Mouse (Mus musculus) stomach, embryonic 15.5 days (tissue): Measurements from ENCODE around the gene Rab3il1. TPM values are rescaled to one million over a fixed set of nuclear protein-coding genes. Genes with fewer than 3 reads are reported as not detected.

Source experiments
- ATAC-seq: fragments of 200-750 bp; cut with Nextera tagmentation; 2 replicates; pipeline ENCODE4 v1.8.0; 2017; ENCODE audit warnings: low read depth, moderate number of reproducible peaks, moderate TSS enrichment; ENCODE audit not compliant: insufficient read depth, low FRiP score
- H3K27ac ChIP-seq: fragments of 300-500 bp; sonication (generic); 2 replicates; pipeline ENCODE4 v1.5.1; 2015; ENCODE audit warnings: mild to moderate bottlenecking, inconsistent platforms
- H3K27me3 ChIP-seq: fragments of 300-500 bp; sonication (generic); replicated peaks from 2 replicates; pipeline ENCODE4 v1.6.1; 2015; ENCODE audit warnings: inconsistent platforms
- H3K36me3 ChIP-seq: fragments of 300-500 bp; sonication (generic); 2 replicates; pipeline ENCODE4 v1.6.1; 2015; ENCODE audit warnings: inconsistent platforms
- H3K4me1 ChIP-seq: fragments of 300-500 bp; sonication (generic); 2 replicates; pipeline ENCODE4 v1.6.1; 2015; ENCODE audit warnings: inconsistent platforms
- H3K4me2 ChIP-seq: fragments of 300-500 bp; sonication (generic); 2 replicates; pipeline ENCODE4 v1.6.1; 2015; ENCODE audit warnings: mild to moderate bottlenecking, inconsistent platforms
- H3K4me3 ChIP-seq: fragments of 300-500 bp; sonication (generic); replicated peaks from 2 replicates; pipeline ENCODE4 v1.5.1; 2015; ENCODE audit warnings: inconsistent platforms
- H3K9ac ChIP-seq: fragments of 300-500 bp; sonication (generic); 2 replicates; pipeline ENCODE4 v1.6.1; 2015; ENCODE audit warnings: inconsistent platforms
- H3K9me3 ChIP-seq: fragments of 300-500 bp; sonication (generic); 2 replicates; pipeline ENCODE4 v1.6.1; 2016; ENCODE audit warnings: inconsistent platforms
- WGBS: fragments of 180-500 bp; shearing (Covaris S2); methylation state at CpG from one replicate; pipeline ENCODE4 v1.1.7; 2015; 5-methylcytosine and 5-hydroxymethylcytosine counted together
- polyA plus RNA-seq: library from polyadenylated mRNA; unstranded; fragments of >200 nt; fragmentation: Nextera tagmentation; extraction: Ambion mirVana; gene quantifications from 2 replicates; pipeline ENCODE4 v1.2.1, GENCODE M21; 2015

Rab3il1 gene
- polyA plus RNA-seq, 1 experiment from 2014 or later = 40.7 TPM

- Histone ChIP-seq H3K27me3 (no peaks in the 10 kb centered on the region), H3K4me1 (peaks cover 11% of the 10 kb centered on the region; the same call in 1 of the 2 replicates), H3K27ac (no peak overlapping the region), H3K9ac (no peak overlapping the region), H3K4me3 (no peak overlapping the region), H3K36me3 (no peaks in the 10 kb centered on the region), H3K9me3 (no peaks in the 10 kb centered on the region), H3K4me2 (no peak overlapping the region)
- 72% methylated on average over 12 of the region's 12 CpGs for WGBS
- no peak for ATAC-seq
Observed at GRCm38 (mm10) chr19:9997204-9998062, 4.0 kb upstream of the Rab3il1 start.

- Histone ChIP-seq H3K4me3 (no peak overlapping the region), H3K36me3 (no peaks in the 10 kb centered on the region), H3K4me2 (no peak overlapping the region), H3K27me3 (no peaks in the 10 kb centered on the region), H3K27ac (no peak overlapping the region), H3K9me3 (no peaks in the 10 kb centered on the region), H3K4me1 (peaks cover 6% of the 10 kb centered on the region; the same call in 1 of the 2 replicates), H3K9ac (no peak overlapping the region)
- WGBS = 65% methylated on average over 2 of the region's 2 CpGs
- ATAC-seq = no peak
Observed at GRCm38 (mm10) chr19:9998063-9998416, 3.4 kb upstream of the Rab3il1 start.

GRCm38 (mm10) chr19:9998736-9999486 lies 2.6 kb upstream of the Rab3il1 start:
- no peak overlapping the region for H3K4me2 ChIP-seq
- WGBS = 64% methylated on average over 13 of the region's 13 CpGs
- no peaks in the 10 kb centered on the region for H3K36me3 ChIP-seq
- H3K9ac ChIP-seq = no peak overlapping the region
- H3K4me1 ChIP-seq = no peaks in the 10 kb centered on the region
- H3K27ac ChIP-seq = no peak overlapping the region
- H3K27me3 ChIP-seq = no peaks in the 10 kb centered on the region
- H3K9me3 ChIP-seq = no peaks in the 10 kb centered on the region
- H3K4me3 ChIP-seq = no peak overlapping the region
- no peak for ATAC-seq

GRCm38 (mm10) chr19:10000330-10000729 lies 1.1 kb upstream of the Rab3il1 start:
- Histone ChIP-seq H3K4me1 (no peaks in the 10 kb centered on the region), H3K4me3 (no peak overlapping the region), H3K27ac (no peak overlapping the region), H3K9me3 (no peaks in the 10 kb centered on the region), H3K9ac (no peak overlapping the region), H3K27me3 (no peaks in the 10 kb centered on the region), H3K4me2 (no peak overlapping the region), H3K36me3 (no peaks in the 10 kb centered on the region)
- 17% methylated on average over 3 of the region's 3 CpGs for WGBS
- ATAC-seq = peak; percentile 48; the same call in 1 of the 2 replicates

- 92% methylated on average over 1 of the region's 1 CpGs for WGBS
- Histone ChIP-seq H3K4me2 (no peak overlapping the region), H3K4me3 (no peak overlapping the region), H3K4me1 (no peaks in the 10 kb centered on the region), H3K9ac (no peak overlapping the region), H3K9me3 (no peaks in the 10 kb centered on the region), H3K27ac (no peak overlapping the region), H3K36me3 (no peaks in the 10 kb centered on the region), H3K27me3 (no peaks in the 10 kb centered on the region)
- no peak for ATAC-seq
Observed at GRCm38 (mm10) chr19:10003696-10004095, 2.2 kb downstream of the Rab3il1 start.

GRCm38 (mm10) chr19:10011408-10011807 lies 9.9 kb downstream of the Rab3il1 start:
- Histone ChIP-seq H3K4me1 (peaks cover 14% of the 10 kb centered on the region), H3K9ac (no peak overlapping the region), H3K4me2 (no peak overlapping the region), H3K9me3 (no peaks in the 10 kb centered on the region), H3K27me3 (no peaks in the 10 kb centered on the region), H3K4me3 (no peak overlapping the region), H3K27ac (no peak overlapping the region), H3K36me3 (no peaks in the 10 kb centered on the region)
- no peak for ATAC-seq
- 91% methylated on average over 1 of the region's 1 CpGs for WGBS

- H3K4me2 ChIP-seq = peak overlapping the region; percentile 25; the same call in 1 of the 2 replicates
- no peaks in the 10 kb centered on the region for H3K9me3 ChIP-seq
- H3K36me3 ChIP-seq = no peaks in the 10 kb centered on the region
- WGBS = 18% methylated on average over 6 of the region's 6 CpGs
- no peak overlapping the region for H3K4me3 ChIP-seq
- H3K27me3 ChIP-seq = no peaks in the 10 kb centered on the region
- ATAC-seq = peak; percentile 27
- peaks cover 18% of the 10 kb centered on the region for H3K4me1 ChIP-seq
- no peak overlapping the region for H3K9ac ChIP-seq
- peak overlapping the region; percentile 91 for H3K27ac ChIP-seq
Observed at GRCm38 (mm10) chr19:10012827-10013278, 11.4 kb downstream of the Rab3il1 start.

GRCm38 (mm10) chr19:10013348-10013747 lies 11.9 kb downstream of the Rab3il1 start:
- Histone ChIP-seq H3K4me1 (peaks cover 19% of the 10 kb centered on the region), H3K4me2 (peak overlapping the region; percentile 25)
- WGBS = 16% methylated on average over 3 of the region's 3 CpGs

GRCm38 (mm10) chr19:10013913-10014312 lies 12.4 kb downstream of the Rab3il1 start:
- ATAC-seq = peak; percentile 28; the same call in 1 of the 2 replicates
- 31% methylated on average over 5 of the region's 5 CpGs for WGBS
- H3K4me2 ChIP-seq = no peak overlapping the region

More at GRCm38 (mm10) chr19:10013348-10013747, 11.9 kb downstream of the Rab3il1 start:
- Histone ChIP-seq H3K9ac (no peak overlapping the region), H3K36me3 (no peaks in the 10 kb centered on the region), H3K27ac (peak overlapping the region; percentile 91), H3K4me3 (no peak overlapping the region), H3K9me3 (no peaks in the 10 kb centered on the region), H3K27me3 (no peaks in the 10 kb centered on the region)
- no peak for ATAC-seq

GRCm38 (mm10) chr19:10014824-10015223 lies 13.4 kb downstream of the Rab3il1 start:
- Histone ChIP-seq H3K27me3 (no peaks in the 10 kb centered on the region), H3K9ac (no peak overlapping the region), H3K9me3 (no peaks in the 10 kb centered on the region), H3K36me3 (no peaks in the 10 kb centered on the region), H3K4me1 (peaks cover 33% of the 10 kb centered on the region), H3K4me3 (peak overlapping the region; percentile 18; the same call in 1 of the 2 replicates), H3K4me2 (no peak overlapping the region), H3K27ac (peak overlapping the region; percentile 91; the same call in 1 of the 2 replicates)
- peak; percentile 62; the same call in 1 of the 2 replicates for ATAC-seq
- WGBS = 68% methylated on average over 13 of the region's 13 CpGs

More at GRCm38 (mm10) chr19:10013913-10014312, 12.4 kb downstream of the Rab3il1 start:
- no peaks in the 10 kb centered on the region for H3K36me3 ChIP-seq
- peaks cover 25% of the 10 kb centered on the region for H3K4me1 ChIP-seq
- no peaks in the 10 kb centered on the region for H3K27me3 ChIP-seq
- H3K9me3 ChIP-seq = no peaks in the 10 kb centered on the region
- peak overlapping the region; percentile 91 for H3K27ac ChIP-seq
- H3K4me3 ChIP-seq = no peak overlapping the region
- H3K9ac ChIP-seq = no peak overlapping the region

- H3K36me3 ChIP-seq = no peaks in the 10 kb centered on the region
- H3K27me3 ChIP-seq = no peaks in the 10 kb centered on the region
- H3K4me2 ChIP-seq = no peak overlapping the region
- ATAC-seq = no peak
- no peak overlapping the region for H3K9ac ChIP-seq
- H3K27ac ChIP-seq = 0 out of 2 replicates have a peak overlapping the region, but pooled peaks have one; percentile 7
- no peaks in the 10 kb centered on the region for H3K9me3 ChIP-seq
- H3K4me1 ChIP-seq = peaks cover 33% of the 10 kb centered on the region
- H3K4me3 ChIP-seq = peak overlapping the region; percentile 18; the same call in 1 of the 2 replicates
- 79% methylated on average over 4 of the region's 4 CpGs for WGBS
Observed at GRCm38 (mm10) chr19:10015442-10015841, 14.0 kb downstream of the Rab3il1 start.
